Comparison of ENCODE assay signal across 23 mouse cellular contexts in the genomic region with DNA sequence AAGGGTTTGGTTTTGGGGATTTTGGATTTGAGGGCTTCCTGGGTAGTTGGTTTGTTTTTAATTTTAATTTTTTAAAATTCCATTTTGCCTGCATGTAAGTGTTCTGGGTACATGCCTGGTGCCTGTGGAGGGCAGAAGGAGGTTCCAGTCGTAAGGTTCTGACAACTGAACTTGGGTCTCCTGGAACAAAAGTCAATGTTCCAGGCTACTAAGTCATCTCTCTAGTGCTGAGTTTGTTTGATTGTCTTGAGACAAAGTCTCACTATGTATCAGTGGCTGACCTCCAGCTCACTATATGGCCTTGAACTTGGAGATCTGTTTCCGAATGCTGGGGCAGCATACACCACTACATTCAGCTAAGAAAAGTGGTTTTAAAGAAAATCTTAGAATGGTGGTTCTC. TPM values are rescaled to one million over a fixed set of nuclear protein-coding genes. Genes with fewer than 3 reads are reported as not detected.
DNase-seq lines count a peak whose midpoint lies in the region; ATAC-seq and TF ChIP-seq lines count a peak whose summit lies in the region.
"Had no signal": no experiment of that assay in that cellular context is flagged by ENCODE, and none has a peak within 500 bp of the region (broad histone marks: within the 10 kb centered on the region; RNA-seq: fewer than 3 reads in every experiment).

No protein-coding gene starts in this region.

- no peak overlapping the region for H3K4me3 ChIP-seq in heart, embryonic 11.5 days (ENCODE audit: low read depth, low read length)
- no peak overlapping the region for H3K4me3 ChIP-seq in heart, postnatal 0 days (ENCODE audit: low read depth, low read length)
- H3K4me3 ChIP-seq in liver, adult 2 months (ENCODE audit: insufficient read depth, low read depth, low read length): no peak overlapping the region
- no peak overlapping the region for H3K4me3 ChIP-seq in liver, postnatal 0 days (ENCODE audit: low read depth, low read length)
- no peak overlapping the region for H3K4me3 ChIP-seq in myocyte
- no peak overlapping the region for H3K4me3 ChIP-seq in midbrain, embryonic 10.5 days
- H3K4me3 ChIP-seq: forebrain, embryonic 15.5 days; hindbrain, embryonic 15.5 days; midbrain, embryonic 12.5 days had no signal

- no peak for ATAC-seq in heart, embryonic 11.5 days (replicated peaks; ENCODE audit: insufficient number of reproducible peaks, low FRiP score, low TSS enrichment)
- ATAC-seq in heart, postnatal 0 days (ENCODE audit: insufficient read depth, low read depth): no peak
- no peak for ATAC-seq in liver, postnatal 0 days
- ATAC-seq: forebrain, embryonic 15.5 days had no signal

- TF ChIP-seq EP300 in heart, postnatal 0 days (IDR thresholded peaks at IDR 0.05; ENCODE audit: low read depth): no peak
- no peak for TF ChIP-seq EP300 in liver, postnatal 0 days (IDR thresholded peaks at IDR 0.05; ENCODE audit: low read depth)

- no peak for DNase-seq in heart, adult 8-10 months (ENCODE audit: low spot score)
- no peak for DNase-seq in heart, postnatal 0 days (ENCODE audit: low spot score)
- no peak for DNase-seq in heart, adult 9 months (ENCODE audit: low spot score in 2 of 2)
- DNase-seq in liver, adult 2 months (ENCODE audit: extremely low read depth, low read depth, low spot score): peak; percentile 3
- DNase-seq in liver, postnatal 0 days: no peak
- no peak for DNase-seq in midbrain, embryonic 10.5 days (ENCODE audit: low spot score)
- DNase-seq: adrenal gland, postnatal 25 days; cerebellum, adult 11 months; cerebellum, postnatal 10 days; gastrocnemius, postnatal 10 days; kidney, postnatal 10 days; lung, adult 2 months; lung, postnatal 14 days had no signal

- H3K27me3 ChIP-seq in heart, embryonic 11.5 days (ENCODE audit: control insufficient read depth, insufficient read depth, low read length): no peaks in the 10 kb centered on the region
- no peaks in the 10 kb centered on the region for H3K27me3 ChIP-seq in heart, postnatal 0 days (ENCODE audit: control insufficient read depth, insufficient read depth, low read length)
- H3K27me3 ChIP-seq in liver, adult 2 months (ENCODE audit: control insufficient read depth, insufficient read depth, low read length): no peaks in the 10 kb centered on the region
- H3K27me3 ChIP-seq in liver, postnatal 0 days (ENCODE audit: insufficient read depth, low read length): no peaks in the 10 kb centered on the region
- H3K27me3 ChIP-seq in myocyte (ENCODE audit: control insufficient read depth, insufficient read depth, insufficient read length): no peaks in the 10 kb centered on the region
- H3K27me3 ChIP-seq in midbrain, embryonic 10.5 days (ENCODE audit: low read depth, poor library complexity, severe bottlenecking): no peaks in the 10 kb centered on the region
- H3K27me3 ChIP-seq: forebrain, embryonic 15.5 days; hindbrain, embryonic 15.5 days; limb, embryonic 12.5 days; midbrain, embryonic 12.5 days had no signal

- H3K27ac ChIP-seq in heart, embryonic 11.5 days (ENCODE audit: low read depth, low read length): peak overlapping the region; percentile 41; the same call in 1 of the 2 replicates
- H3K27ac ChIP-seq in heart, postnatal 0 days (ENCODE audit: low read depth): peak overlapping the region; percentile 99; the same call in 1 of the 2 replicates
- no peak overlapping the region for H3K27ac ChIP-seq in liver, adult 2 months (replicated peaks; ENCODE audit: insufficient read depth, low read depth, low read length)
- no peak overlapping the region for H3K27ac ChIP-seq in liver, postnatal 0 days (ENCODE audit: low read depth)
- no peak overlapping the region for H3K27ac ChIP-seq in midbrain, embryonic 10.5 days (replicated peaks)
- H3K27ac ChIP-seq: forebrain, embryonic 15.5 days; limb, embryonic 12.5 days had no signal

- no peak overlapping the region for H3ac ChIP-seq in myocyte (ENCODE audit: control insufficient read depth, insufficient read length)

- 90% methylated on average over 2 of the region's 2 CpGs for WGBS in heart, embryonic 11.5 days (ENCODE audit: insufficient replicate concordance)
- WGBS in heart, postnatal 0 days: 85% methylated on average over 2 of the region's 2 CpGs
- WGBS in liver, adult 2 months: 75% methylated on average over 2 of the region's 2 CpGs
- 73% methylated on average over 2 of the region's 2 CpGs for WGBS in liver, postnatal 0 days (ENCODE audit: insufficient replicate concordance)
- 94% methylated on average over 2 of the region's 2 CpGs for WGBS in midbrain, embryonic 10.5 days

- TF ChIP-seq POLR2A in liver, adult 2 months (IDR thresholded peaks at IDR 0.05; ENCODE audit: extremely low read depth, insufficient read depth, low read length): no peak
- TF ChIP-seq POLR2A in myocyte (IDR thresholded peaks at IDR 0.05; ENCODE audit: insufficient read length, low read depth): no peak

- 0 out of 2 replicates have a peak, but pooled peaks cover 2% of the 10 kb centered on the region for H3K36me3 ChIP-seq in heart, embryonic 11.5 days (ENCODE audit: control insufficient read depth, insufficient read depth, low read length)
- H3K36me3 ChIP-seq in heart, postnatal 0 days (replicated peaks; ENCODE audit: control insufficient read depth, insufficient read depth, low read length): peaks cover 7% of the 10 kb centered on the region; the same call in 1 of the 2 replicates
- no peaks in the 10 kb centered on the region for H3K36me3 ChIP-seq in liver, adult 2 months (ENCODE audit: control insufficient read depth, insufficient read depth, low read length)
- H3K36me3 ChIP-seq in liver, postnatal 0 days (replicated peaks; ENCODE audit: insufficient read depth, low read length): peaks cover 5% of the 10 kb centered on the region
- H3K36me3 ChIP-seq in myocyte (ENCODE audit: control insufficient read depth, insufficient read depth): peaks cover 6% of the 10 kb centered on the region
- peaks cover 46% of the 10 kb centered on the region for H3K36me3 ChIP-seq in midbrain, embryonic 10.5 days
- H3K36me3 ChIP-seq: forebrain, embryonic 15.5 days; hindbrain, embryonic 15.5 days had no signal

- peaks cover 7% of the 10 kb centered on the region; the same call in 1 of the 2 replicates for H3K79me2 ChIP-seq in liver, adult 2 months (ENCODE audit: control insufficient read depth, insufficient read depth, low read length)
- peaks cover 71% of the 10 kb centered on the region for H3K79me2 ChIP-seq in myocyte (ENCODE audit: control insufficient read depth, insufficient read depth)

- peaks cover 38% of the 10 kb centered on the region for H3K4me1 ChIP-seq in heart, embryonic 11.5 days (ENCODE audit: control insufficient read depth, insufficient read depth, low read length)
- H3K4me1 ChIP-seq in heart, postnatal 0 days (ENCODE audit: control insufficient read depth, insufficient read depth): peaks cover 37% of the 10 kb centered on the region
- peaks cover 10% of the 10 kb centered on the region for H3K4me1 ChIP-seq in liver, adult 2 months (ENCODE audit: control insufficient read depth, insufficient read depth, low read length)
- H3K4me1 ChIP-seq in liver, postnatal 0 days (ENCODE audit: insufficient read depth): peaks cover 60% of the 10 kb centered on the region
- H3K4me1 ChIP-seq in midbrain, embryonic 10.5 days: peaks cover 39% of the 10 kb centered on the region

- no peak for TF ChIP-seq CTCF in heart, postnatal 0 days (IDR thresholded peaks at IDR 0.05; ENCODE audit: low read depth)
- no peak for TF ChIP-seq CTCF in liver, adult 2 months (IDR thresholded peaks at IDR 0.05; ENCODE audit: low read depth, low read length)
- TF ChIP-seq CTCF in liver, postnatal 0 days (IDR thresholded peaks at IDR 0.05; ENCODE audit: low read depth): no peak

- H3K9ac ChIP-seq in heart, embryonic 11.5 days (ENCODE audit: low read depth, low read length): no peak overlapping the region
- no peak overlapping the region for H3K9ac ChIP-seq in heart, postnatal 0 days (replicated peaks; ENCODE audit: low read depth, low read length)
- H3K9ac ChIP-seq in liver, adult 2 months (ENCODE audit: low read depth, low read length): no peak overlapping the region
- no peak overlapping the region for H3K9ac ChIP-seq in liver, postnatal 0 days (replicated peaks)
- H3K9ac ChIP-seq: forebrain, embryonic 15.5 days; hindbrain, embryonic 15.5 days had no signal

- no peaks in the 10 kb centered on the region for H3K9me3 ChIP-seq in heart, embryonic 11.5 days (replicated peaks; ENCODE audit: control insufficient read depth, low read length)
- H3K9me3 ChIP-seq in heart, postnatal 0 days (replicated peaks; ENCODE audit: control insufficient read depth, low read length): no peaks in the 10 kb centered on the region
- no peaks in the 10 kb centered on the region for H3K9me3 ChIP-seq in liver, postnatal 0 days (ENCODE audit: low read length)
- no peaks in the 10 kb centered on the region for H3K9me3 ChIP-seq in midbrain, embryonic 10.5 days (replicated peaks)
- H3K9me3 ChIP-seq: embryonic facial prominence, embryonic 10.5 days; forebrain, embryonic 15.5 days; hindbrain, embryonic 15.5 days; midbrain, embryonic 12.5 days had no signal

- no peak overlapping the region for H3K4me2 ChIP-seq in heart, embryonic 11.5 days
- H3K4me2 ChIP-seq in heart, postnatal 0 days (ENCODE audit: low read depth, low read length): no peak overlapping the region
- H3K4me2 ChIP-seq in liver, postnatal 0 days (ENCODE audit: low read depth, low read length): no peak overlapping the region
- peak overlapping the region; percentile 55 for H3K4me2 ChIP-seq in myocyte (ENCODE audit: low read depth)
- H3K4me2 ChIP-seq: forebrain, embryonic 15.5 days had no signal

RNA-seq across cellular contexts. Expression of a gene that starts 2.6 kb away (rescaled TPM):
- polyA plus RNA-seq in heart, embryonic 11.5 days (2014; fragmentation: Nextera tagmentation; extraction: Ambion mirVana): 18.8 and 25.1 TPM in 2 replicates
- total RNA-seq in heart, adult 8-10 months (2022): 10 to 100 TPM; 17.7 to 24.7 (median 23.3) TPM
- 37.3 and 41.2 TPM in 2 replicates for total RNA-seq in heart, postnatal 0 days (2014; rRNA removed; ENCODE audit: low replicate concordance)
- polyA plus RNA-seq in heart, postnatal 0 days (2015; fragmentation: Nextera tagmentation; extraction: Ambion mirVana): 25.0 and 29.1 TPM in 2 replicates
- 4.1 and 4.3 TPM in 2 replicates for total RNA-seq in liver, adult 2 months (2014; rRNA removed)
- polyA plus RNA-seq in liver, adult 2 months (2012; rRNA removed): 5.0 and 5.1 TPM in 2 replicates
- 7.0 and 7.5 TPM in 2 replicates for polyA plus RNA-seq in liver, postnatal 0 days (2015; fragmentation: Nextera tagmentation; extraction: Ambion mirVana)
- polyA plus RNA-seq in myocyte (2012; fragmentation: generic; extraction: Trizol): 33.3 TPM
- polyA plus RNA-seq in midbrain, embryonic 10.5 days (2016; fragmentation: Nextera tagmentation; extraction: Ambion mirVana): 40.0 and 48.9 TPM in 2 replicates

RNA-seq across cellular contexts. Expression of a gene that starts 38.0 kb away (rescaled TPM):
- polyA plus RNA-seq in heart, embryonic 11.5 days (2014; fragmentation: Nextera tagmentation; extraction: Ambion mirVana): 1.8 and 2.1 TPM in 2 replicates
- total RNA-seq in heart, adult 8-10 months (2022): 1 to 10 TPM; 2.9 to 6.2 (median 4.5) TPM
- 0.89 and 1.9 TPM in 2 replicates for total RNA-seq in heart, postnatal 0 days (2014; rRNA removed; ENCODE audit: low replicate concordance)
- polyA plus RNA-seq in heart, postnatal 0 days (2015; fragmentation: Nextera tagmentation; extraction: Ambion mirVana): 0.23 and 0.47 TPM in 2 replicates
- total RNA-seq in liver, adult 2 months (2014; rRNA removed): 0.09 and 0.13 TPM in 2 replicates
- polyA plus RNA-seq in liver, adult 2 months (2012; rRNA removed): 0.14 and 0.16 TPM in 2 replicates
- polyA plus RNA-seq in liver, postnatal 0 days (2015; fragmentation: Nextera tagmentation; extraction: Ambion mirVana): 0.12 and 0.14 TPM in 2 replicates
- 9.7 TPM for polyA plus RNA-seq in myocyte (2012; fragmentation: generic; extraction: Trizol)
- 5.9 and 7.8 TPM in 2 replicates for polyA plus RNA-seq in midbrain, embryonic 10.5 days (2016; fragmentation: Nextera tagmentation; extraction: Ambion mirVana)
- total RNA-seq: hematopoietic stem cell, adult 5-6 weeks; megakaryocyte progenitor cell, adult 5-6 weeks; monocyte, adult 5-6 weeks had no signal

RNA-seq across cellular contexts. Expression of a gene that starts 43.8 kb away (rescaled TPM):
- polyA plus RNA-seq in heart, embryonic 11.5 days (2014; fragmentation: Nextera tagmentation; extraction: Ambion mirVana): 861 and 879 TPM in 2 replicates
- total RNA-seq in heart, adult 8-10 months (2022): 100 to 1,000 TPM; 125 to 157 (median 135) TPM
- total RNA-seq in heart, postnatal 0 days (2014; rRNA removed; ENCODE audit: low replicate concordance): 763 and 766 TPM in 2 replicates
- 480 and 487 TPM in 2 replicates for polyA plus RNA-seq in heart, postnatal 0 days (2015; fragmentation: Nextera tagmentation; extraction: Ambion mirVana)
- total RNA-seq in liver, adult 2 months (2014; rRNA removed): 399 and 467 TPM in 2 replicates
- 304 and 375 TPM in 2 replicates for polyA plus RNA-seq in liver, adult 2 months (2012; rRNA removed)
- 394 and 407 TPM in 2 replicates for polyA plus RNA-seq in liver, postnatal 0 days (2015; fragmentation: Nextera tagmentation; extraction: Ambion mirVana)
- polyA plus RNA-seq in myocyte (2012; fragmentation: generic; extraction: Trizol): 1,089 TPM
- polyA plus RNA-seq in midbrain, embryonic 10.5 days (2016; fragmentation: Nextera tagmentation; extraction: Ambion mirVana): 866 and 996 TPM in 2 replicates

RNA-seq across cellular contexts. Expression of a gene that starts 44.4 kb away (rescaled TPM):
- polyA plus RNA-seq in heart, embryonic 11.5 days (2014; fragmentation: Nextera tagmentation; extraction: Ambion mirVana): 15.2 and 20.7 TPM in 2 replicates
- 100 to 1,000 TPM in 2 of 4 experiments, 10 to 100 TPM in 2; 91.7 to 111 (median 98.9) TPM for total RNA-seq in heart, adult 8-10 months (2022)
- 104 and 144 TPM in 2 replicates for total RNA-seq in heart, postnatal 0 days (2014; rRNA removed; ENCODE audit: low replicate concordance)
- polyA plus RNA-seq in heart, postnatal 0 days (2015; fragmentation: Nextera tagmentation; extraction: Ambion mirVana): 140 and 150 TPM in 2 replicates
- total RNA-seq in liver, adult 2 months (2014; rRNA removed): 0.28 and 0.47 TPM in 2 replicates
- 1.2 and 1.6 TPM in 2 replicates for polyA plus RNA-seq in liver, adult 2 months (2012; rRNA removed)
- 10.3 and 10.4 TPM in 2 replicates for polyA plus RNA-seq in liver, postnatal 0 days (2015; fragmentation: Nextera tagmentation; extraction: Ambion mirVana)
- polyA plus RNA-seq in myocyte (2012; fragmentation: generic; extraction: Trizol): 54.7 TPM
- 7.3 and 7.7 TPM in 2 replicates for polyA plus RNA-seq in midbrain, embryonic 10.5 days (2016; fragmentation: Nextera tagmentation; extraction: Ambion mirVana)
- total RNA-seq: monocyte, adult 5-6 weeks had no signal

Comparison
In these comparisons a context has a peak if more than half of its experiments do, and no peak if none do; other contexts are left out.
1. H3K27ac ChIP-seq: peak in heart, embryonic 11.5 days (single experiment) and heart, postnatal 0 days (single experiment); none in liver, adult 2 months (single experiment), liver, postnatal 0 days (single experiment) and midbrain, embryonic 10.5 days (single experiment).